Mouse (Mus musculus) heart, adult 2 months (tissue): ENCODE data around the gene Sept4.

Experiments
- CTCF ChIP-seq: fragments of 200-600 bp; IDR thresholded peaks from 2 replicates; pipeline ENCODE4 v1.8.1; 2022; ENCODE audit warnings: antibody characterized with exemption, mild to moderate bottlenecking, moderate library complexity
- EP300 ChIP-seq: fragments of 200-500 bp; IDR thresholded peaks from 2 replicates; pipeline ENCODE4 v1.6.1; 2011; ENCODE audit warnings: low read depth, low read length, control low read depth; ENCODE audit not compliant: insufficient read depth
- POLR2A ChIP-seq: fragments of 200-500 bp; IDR thresholded peaks from 2 replicates; pipeline ENCODE4 v1.6.1; 2011; ENCODE audit warnings: mild to moderate bottlenecking, low read depth, low read length, control low read depth; ENCODE audit not compliant: insufficient read depth

GRCm38 (mm10) chr11:87615551-87615950, 46.8 kb downstream of the Sept4 start:
- TF ChIP-seq CTCF = no peak
- TF ChIP-seq EP300 = no peak
- no peak for TF ChIP-seq POLR2A
